Mouse (Mus musculus) G1E-ER4 (cell line): ENCODE results near the gene Spty2d1. TPM values are rescaled to one million over a fixed set of nuclear protein-coding genes. Genes with fewer than 3 reads are reported as not detected.

Source experiments
- GATA1 ChIP-seq: IDR thresholded peaks from one replicate; pipeline ENCODE4 v1.8.0; 2012; ENCODE audit warnings: low read length, inconsistent platforms
- polyA plus RNA-seq: library from polyadenylated mRNA; stranded (reverse); fragments of >175 nt; gene quantifications from 2 replicates; pipeline ENCODE4 v1.2.3, GENCODE M21; 2012

The Spty2d1 gene
- polyA plus RNA-seq: 11.8 and 14.1 TPM in 2 replicates

DNA sequence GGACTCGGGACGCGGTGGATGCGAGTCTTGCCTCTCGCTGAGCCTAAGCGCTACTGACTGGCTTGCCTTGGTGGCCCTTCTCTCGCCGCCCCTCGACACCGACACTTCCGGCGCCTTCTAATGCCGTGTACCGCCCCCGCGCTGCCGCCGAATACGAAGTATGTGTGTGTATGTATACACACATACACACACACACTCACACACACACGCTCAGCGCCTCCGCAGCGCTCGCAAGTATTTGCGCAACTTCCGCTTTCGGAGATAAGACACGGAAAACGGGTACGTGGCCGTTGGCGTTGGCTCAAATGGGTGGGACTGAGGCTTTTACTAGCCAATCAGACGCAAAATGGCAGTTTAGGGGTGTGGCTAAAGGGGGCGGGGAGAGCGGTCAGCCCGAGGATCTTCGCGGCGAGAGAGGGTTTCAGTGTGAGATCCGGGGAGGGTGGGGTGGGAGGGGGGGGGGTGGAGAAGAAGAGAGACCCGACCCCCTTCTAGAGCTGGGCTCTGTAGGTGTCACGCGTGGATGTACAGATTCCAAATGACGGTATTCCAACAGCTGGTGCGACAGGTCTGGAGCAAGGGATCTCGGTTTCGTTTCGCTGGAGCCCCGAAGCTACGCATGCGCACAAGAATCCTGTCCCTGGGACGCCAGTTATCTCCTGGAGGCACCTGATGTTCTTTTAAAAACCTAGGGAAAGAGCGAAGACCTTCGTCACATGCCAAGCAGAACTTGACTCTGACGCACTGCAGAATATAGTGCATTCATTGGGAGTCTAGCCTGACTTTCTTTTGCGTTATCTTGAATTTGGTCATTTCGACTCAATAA, at the start of gene Spty2d1:
Spty2d1 (minus strand) TSS at position 244 of the 826 bp plus-strand sequence.
- peak; percentile 44 for TF ChIP-seq GATA1

DNA sequence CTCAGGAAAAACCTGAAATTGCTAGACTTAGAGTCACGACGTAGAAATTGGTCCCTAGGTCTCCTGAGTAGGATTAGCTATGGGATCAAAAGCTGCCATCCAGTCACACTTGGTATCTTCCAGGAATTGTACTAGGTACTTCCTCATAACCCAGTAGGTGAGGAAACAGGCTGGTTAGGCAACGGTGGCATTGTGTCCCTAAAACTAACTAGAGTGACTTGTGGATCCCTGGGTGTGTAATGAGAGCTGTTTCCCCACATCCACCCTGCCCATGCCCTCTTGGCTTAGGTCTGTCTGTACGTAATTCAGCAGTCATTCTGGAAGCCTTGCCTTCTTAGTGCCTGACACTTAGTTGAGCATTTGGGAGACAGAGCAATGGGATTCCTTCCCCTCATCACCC, 48.1 kb upstream of the Spty2d1 start:
- TF ChIP-seq GATA1: no peak

DNA sequence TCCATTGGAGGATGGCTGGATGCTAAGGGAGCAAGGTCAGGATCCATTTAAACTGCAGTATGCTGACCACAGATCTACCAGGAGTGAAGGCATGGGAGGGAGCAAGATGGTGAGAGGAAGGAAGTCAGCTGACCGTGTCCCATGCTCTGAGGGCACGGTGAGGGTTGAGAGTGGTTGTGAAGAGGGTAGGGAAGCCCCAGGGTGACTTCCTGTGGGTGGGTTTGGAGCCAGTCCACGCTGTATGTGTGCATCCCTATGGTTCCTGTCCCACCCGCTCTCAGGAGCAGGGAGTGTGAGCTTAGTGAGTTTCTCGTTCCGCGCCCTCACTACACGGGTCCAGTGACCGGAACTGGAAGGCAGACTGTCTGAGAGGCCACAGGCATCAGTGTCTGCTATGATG, 47.5 kb upstream of the Spty2d1 start:
- no peak for TF ChIP-seq GATA1

DNA sequence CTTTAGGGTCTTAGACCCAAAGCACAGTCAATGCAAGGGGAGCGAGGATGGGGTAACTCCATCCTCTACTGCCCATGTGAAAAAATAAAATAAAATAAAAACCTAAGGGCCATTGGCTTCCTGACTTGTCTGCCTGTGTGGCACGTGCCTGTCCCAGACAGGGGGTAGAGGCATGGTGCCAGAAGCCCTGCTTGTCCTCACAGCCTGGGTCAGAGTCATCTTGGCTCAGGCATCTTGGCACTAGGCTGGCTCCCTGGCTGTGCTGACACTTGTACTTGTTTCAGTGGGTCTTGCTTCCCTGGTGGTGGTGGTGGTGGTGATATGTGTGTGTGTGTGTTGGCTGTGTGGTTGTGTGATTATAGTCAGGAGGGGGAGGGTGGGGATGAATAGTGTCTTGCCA, 46.5 kb upstream of the Spty2d1 start:
- no peak for TF ChIP-seq GATA1

DNA sequence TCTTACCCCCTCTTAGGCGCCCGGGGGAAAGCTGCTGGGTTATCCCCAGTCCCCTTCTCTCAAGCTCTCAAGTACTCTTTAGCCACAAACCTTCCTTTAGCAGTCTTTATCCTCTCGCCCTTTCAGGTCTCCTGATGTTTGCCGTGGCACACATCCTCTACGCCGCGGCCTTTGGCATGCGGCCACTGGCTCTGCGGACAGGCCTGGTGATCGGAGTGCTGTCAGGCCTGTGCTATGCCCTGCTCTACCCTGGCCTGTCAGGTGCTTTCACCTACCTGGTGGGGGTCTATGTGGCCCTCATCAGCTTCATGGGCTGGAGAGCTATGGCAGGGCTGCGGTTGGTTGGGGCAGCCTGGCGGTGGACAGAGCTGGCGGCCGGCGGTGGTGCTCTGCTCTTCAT, 45.1 kb upstream of the Spty2d1 start:
- TF ChIP-seq GATA1: no peak

DNA sequence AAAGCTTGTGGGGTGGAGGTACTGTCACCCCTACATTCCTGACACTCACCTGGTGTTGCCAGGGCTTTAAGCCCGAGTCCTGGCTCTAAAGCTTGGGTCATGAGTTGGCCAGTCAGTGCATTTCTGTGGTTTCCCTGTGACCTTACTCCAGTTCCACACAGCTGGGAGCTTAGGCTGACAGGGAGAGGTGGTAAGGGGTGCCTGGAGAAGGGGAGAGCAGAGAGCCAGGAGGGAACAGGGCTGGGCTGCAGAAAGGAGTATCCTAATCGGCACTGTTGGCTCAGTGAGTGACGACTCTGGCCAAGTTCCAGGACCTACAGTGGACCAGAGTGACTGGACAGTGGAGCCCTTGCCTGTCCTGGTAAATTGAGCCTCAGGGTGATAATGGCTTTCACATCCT, 44.1 kb upstream of the Spty2d1 start:
- no peak for TF ChIP-seq GATA1

DNA sequence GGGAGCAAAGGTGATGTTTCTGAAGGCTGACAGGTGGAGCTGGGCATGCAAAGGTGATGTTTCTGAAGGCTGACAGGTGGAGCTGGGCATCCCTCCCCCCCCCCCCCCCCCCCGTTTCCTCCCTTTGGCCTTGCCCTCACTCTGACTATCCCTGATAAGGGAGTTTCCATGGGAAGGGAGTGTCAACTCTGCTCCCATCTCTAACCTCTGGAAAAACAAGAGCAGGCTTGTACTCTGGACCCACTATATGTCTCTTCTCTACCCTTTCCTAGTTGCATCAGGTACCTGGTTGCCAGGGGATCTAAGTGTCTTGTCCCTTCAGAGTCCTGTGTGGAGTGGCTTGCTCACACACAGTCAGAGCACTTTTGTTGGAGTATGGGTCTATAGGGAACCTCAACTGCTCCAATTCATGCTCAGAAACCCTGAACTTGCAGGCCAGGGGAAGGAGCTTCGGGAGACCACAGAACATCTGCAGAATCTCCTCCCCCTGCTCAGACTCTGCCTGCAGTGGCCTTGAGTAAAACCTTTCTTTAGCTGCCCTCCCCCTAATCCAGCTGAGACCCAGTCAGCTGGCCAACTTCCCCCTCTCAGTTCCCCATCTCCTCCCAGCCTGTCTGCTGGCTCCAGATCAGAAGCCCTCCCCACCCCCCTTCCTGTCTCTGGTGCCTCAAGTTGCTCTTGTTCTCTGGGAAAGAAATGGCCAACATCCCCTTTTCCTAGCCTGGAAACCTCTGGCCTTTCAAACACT, 43.4 kb upstream of the Spty2d1 start:
- TF ChIP-seq GATA1: no peak

DNA sequence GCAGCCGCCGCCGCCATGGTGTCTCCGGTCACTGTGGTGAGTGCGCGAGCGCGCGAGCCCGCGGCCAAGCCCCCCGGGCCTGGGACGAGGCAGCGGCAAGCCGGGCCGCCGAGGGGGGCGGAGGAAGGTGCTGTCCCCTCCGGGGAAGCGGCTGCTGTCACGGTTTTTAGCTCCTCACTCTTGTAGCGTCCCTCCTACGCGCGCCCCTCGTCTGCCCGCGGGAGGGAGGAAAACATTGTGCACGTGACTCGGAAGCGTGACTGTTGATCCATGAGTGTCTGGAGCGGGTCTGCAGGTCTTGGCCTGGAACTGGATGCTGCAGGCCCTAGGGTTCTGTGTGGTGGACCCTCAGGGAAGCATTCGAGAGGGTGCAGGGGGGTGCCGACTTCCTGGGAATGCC, 42.6 kb upstream of the Spty2d1 start:
- TF ChIP-seq GATA1: no peak

DNA sequence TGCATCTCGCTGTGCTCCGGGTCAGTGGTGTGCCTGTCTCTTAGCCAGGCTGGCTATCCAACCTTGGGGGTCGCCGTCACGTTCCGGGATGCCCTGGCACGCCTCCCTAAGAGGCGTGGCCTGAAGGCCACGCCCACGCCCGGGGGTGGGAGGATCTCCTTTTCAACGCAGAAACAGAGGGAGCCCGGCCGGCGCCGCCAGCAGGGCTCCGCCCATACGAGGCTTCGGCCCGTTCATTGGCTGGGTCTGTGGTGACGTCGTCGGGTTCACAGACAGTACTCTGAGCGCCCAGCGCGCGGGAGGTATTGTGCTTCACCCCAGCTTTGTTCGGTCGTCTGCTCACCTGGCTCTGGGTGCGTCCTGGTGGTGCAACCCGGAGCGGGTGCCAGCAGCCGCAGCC, 42.2 kb upstream of the Spty2d1 start, which contains the start of gene Tmem86a:
Tmem86a (plus strand) TSS at position 236 of the 400 bp plus-strand sequence.
- no peak for TF ChIP-seq GATA1

DNA sequence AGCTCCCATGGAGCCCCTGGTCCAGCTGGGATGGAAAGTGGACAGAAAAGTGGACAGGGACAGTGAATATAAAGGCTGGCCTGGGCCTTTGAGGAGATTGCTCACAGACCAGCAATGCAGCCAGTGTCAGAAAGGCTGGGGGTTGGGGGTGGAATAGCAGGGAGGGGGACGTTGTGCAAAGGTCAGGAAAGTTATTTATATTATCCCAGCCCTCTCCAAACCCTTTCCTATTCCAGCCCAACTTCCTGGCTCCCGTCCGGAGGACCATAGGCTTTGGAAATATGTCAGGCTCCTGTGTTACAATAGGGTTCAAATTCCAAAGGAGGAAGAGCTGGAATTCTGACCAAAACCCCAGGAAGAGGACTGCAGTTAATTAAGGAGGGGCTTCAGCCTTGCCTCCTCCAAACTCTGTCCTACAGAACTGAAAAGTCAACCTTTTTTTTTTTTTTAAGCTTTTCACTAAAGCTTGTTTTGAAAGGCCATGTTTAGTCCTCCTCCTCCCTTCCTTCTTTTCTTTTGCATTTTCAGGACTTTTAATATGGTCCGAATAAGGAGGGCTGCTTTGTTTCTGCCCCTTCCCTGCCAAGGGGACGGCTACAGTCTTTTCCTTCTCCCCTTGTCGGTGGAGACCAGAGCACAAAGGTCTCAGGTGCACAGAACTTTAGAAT, 34.7 kb upstream of the Spty2d1 start:
- no peak for TF ChIP-seq GATA1

DNA sequence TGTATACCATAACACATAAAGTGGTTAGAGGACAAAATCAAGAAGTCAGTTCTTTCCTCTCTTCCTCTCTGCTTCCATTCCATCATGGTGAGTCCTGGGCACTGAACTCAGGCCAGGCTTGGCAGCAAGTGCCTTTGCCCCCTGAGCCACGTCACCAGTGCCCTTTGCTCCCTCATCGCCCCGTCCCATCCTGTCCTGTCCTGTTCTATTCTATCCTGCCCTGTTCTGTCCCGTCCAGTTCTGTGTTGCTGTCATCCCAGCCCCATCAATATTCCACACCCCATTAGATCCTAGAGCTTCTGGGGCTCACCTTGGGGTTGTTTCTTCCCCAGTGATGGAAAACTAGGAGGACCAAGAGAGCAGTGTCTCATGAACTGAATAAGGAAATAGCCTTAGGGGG, 33.9 kb upstream of the Spty2d1 start:
- no peak for TF ChIP-seq GATA1

DNA sequence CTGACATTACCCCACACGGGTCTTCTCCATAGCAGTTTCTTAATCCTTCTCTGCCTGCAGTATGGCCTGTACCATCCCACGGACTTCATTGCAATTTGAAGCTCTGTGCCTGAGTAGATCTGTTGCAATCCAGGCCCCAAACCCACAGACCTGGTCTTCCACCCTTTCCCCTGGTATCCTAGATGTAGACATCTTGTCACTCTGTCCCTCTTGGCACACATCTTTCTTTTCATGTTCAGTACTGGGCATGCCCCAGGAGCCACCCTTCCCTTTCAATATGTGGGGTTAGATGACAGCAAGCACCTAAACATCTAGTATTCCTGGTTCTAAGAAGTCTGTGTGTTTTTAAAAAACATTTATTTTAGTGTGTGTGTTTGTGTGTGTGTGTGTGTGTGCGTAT, 33.5 kb upstream of the Spty2d1 start:
- TF ChIP-seq GATA1: no peak

DNA sequence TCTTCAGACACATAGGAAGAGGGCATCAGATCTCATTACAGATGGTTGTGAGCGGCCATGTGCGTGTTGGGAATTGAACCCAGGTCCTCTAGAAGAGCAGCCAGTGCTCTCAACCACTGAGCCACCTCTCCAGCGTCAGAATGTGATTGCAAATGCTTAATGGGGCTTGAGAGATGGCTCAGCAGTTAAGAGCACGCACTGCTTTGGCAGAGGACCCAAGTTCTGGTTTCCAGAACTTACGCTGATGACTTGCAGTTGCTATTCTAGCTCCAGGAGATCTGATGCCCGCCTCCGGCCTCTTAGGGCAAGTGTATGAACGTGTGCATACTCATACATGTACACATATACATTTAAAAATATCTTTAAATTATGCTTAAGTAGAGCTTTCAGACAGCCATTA, 27.2 kb upstream of the Spty2d1 start:
- TF ChIP-seq GATA1: no peak

DNA sequence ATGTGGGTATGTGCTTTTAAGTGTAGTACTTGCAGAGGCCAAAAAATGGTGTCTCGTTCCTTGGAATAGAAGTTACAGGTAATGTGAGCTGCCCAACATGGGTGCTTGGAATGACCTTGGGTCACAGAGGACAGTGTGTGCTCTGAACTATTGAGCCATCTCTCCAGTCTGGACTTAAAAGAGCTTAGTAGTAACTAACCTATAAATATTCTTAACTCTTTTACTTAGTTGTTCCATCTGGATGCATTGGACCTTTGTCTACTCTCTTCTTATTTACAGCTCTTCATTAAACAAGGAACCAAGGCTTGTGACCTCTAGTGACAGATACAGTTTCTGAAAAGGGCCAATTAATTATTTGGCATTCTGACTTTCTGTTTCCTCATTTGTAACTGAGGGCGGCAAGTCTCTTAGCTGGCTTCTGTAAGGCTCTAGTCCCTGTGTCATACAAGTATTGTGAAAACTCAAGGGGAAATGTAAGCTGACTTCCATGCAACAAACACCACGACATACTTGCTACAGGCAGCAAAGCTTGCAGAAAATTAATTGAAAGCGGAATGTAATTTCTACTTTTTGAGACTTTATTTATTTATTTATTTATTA, 26.7 kb upstream of the Spty2d1 start:
- no peak for TF ChIP-seq GATA1

DNA sequence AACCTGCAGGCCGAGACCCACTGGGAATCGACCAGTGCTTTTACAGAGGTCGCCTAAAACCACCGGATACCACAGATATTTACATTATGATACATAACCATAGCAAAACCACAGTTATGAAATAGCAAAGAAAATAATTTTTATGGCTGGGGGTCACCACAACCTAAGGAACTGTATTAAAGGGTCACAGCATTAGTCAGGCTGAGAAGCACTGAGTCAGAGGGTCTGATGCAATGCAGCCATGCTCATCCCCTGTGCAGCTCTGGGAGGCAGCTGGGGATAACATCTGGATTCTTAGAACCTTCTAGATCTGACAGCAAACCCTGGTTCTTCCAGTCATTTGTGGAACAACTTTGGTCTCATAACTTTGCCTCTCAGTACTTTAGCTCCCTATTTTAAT, 23.2 kb upstream of the Spty2d1 start:
- TF ChIP-seq GATA1: no peak
